Mouse (Mus musculus) CH12.LX (cell line): ENCODE results near the gene Gm49337.

Experiments
- CTCF ChIP-seq, 2 experiments: IDR thresholded peaks in 1 of 2; conservative IDR thresholded peaks in 1 of 2; 2 replicates each; pipeline ENCODE4 v1.5.1; 2011 to 2012; ENCODE audit warnings: low read depth in 2 of 2, low read length in 2 of 2, improper control_type of control experiment in 1 of 2, inconsistent platforms in 1 of 2, mild to moderate bottlenecking in 1 of 2, moderate library complexity in 1 of 2
- EP300 ChIP-seq: IDR thresholded peaks from 2 replicates; pipeline ENCODE4 v1.6.1; 2011; ENCODE audit warnings: low read length, improper control_type of control experiment
- HCFC1 ChIP-seq: IDR thresholded peaks from 2 replicates; pipeline ENCODE4 v1.6.1; 2012; ENCODE audit warnings: low read depth, mild to moderate bottlenecking, inconsistent platforms, low read length, improper control_type of control experiment
- NELFE ChIP-seq: IDR thresholded peaks from 2 replicates; pipeline ENCODE4 v1.6.1; 2011; ENCODE audit warnings: low read depth, low read length, improper control_type of control experiment
- POLR2A ChIP-seq: IDR thresholded peaks from 2 replicates; pipeline ENCODE4 v1.6.1; 2011; ENCODE audit warnings: low read depth, mild to moderate bottlenecking, improper control_type of control experiment, low read length
- ZMIZ1 ChIP-seq: IDR thresholded peaks from 2 replicates; pipeline ENCODE4 v1.6.1; 2012; ENCODE audit warnings: low read depth, mild to moderate bottlenecking, inconsistent platforms, low read length, improper control_type of control experiment
- ZNF384 ChIP-seq: IDR thresholded peaks from 2 replicates; pipeline ENCODE4 v1.6.1; 2012; ENCODE audit warnings: low read depth, low read length, improper control_type of control experiment, inconsistent platforms

GRCm38 (mm10) chr4:116185083-116185482 is 11.9 kb downstream of the Gm49337 start:
- TF ChIP-seq CTCF (conservative IDR thresholded peaks at IDR 0.05 in 1 of 2, IDR thresholded peaks at IDR 0.05 in 1 of 2; ENCODE audit: low read depth in 2 of 2, low read length in 2 of 2) (no peak), POLR2A (no peak), ZNF384 (no peak), HCFC1 (no peak), EP300 (no peak), ZMIZ1 (no peak), NELFE (no peak)
